Mouse (Mus musculus): ENCODE results near the gene Pqlc2.
A peak's percentile ranks its signal among the peaks of the same experiment; 100 is the strongest.

Pqlc2 gene

GRCm38 (mm10) chr4:139259302-139259871 lies 51.1 kb downstream of the Pqlc2 start:
- no peak for DNase-seq

- DNase-seq: no peak
Observed at GRCm38 (mm10) chr4:139258621-139259301, 51.7 kb downstream of the Pqlc2 start.

GRCm38 (mm10) chr4:139256708-139257107 lies 53.8 kb downstream of the Pqlc2 start:
- DNase-seq: no peak

GRCm38 (mm10) chr4:139256146-139256545 lies 54.4 kb downstream of the Pqlc2 start:
- DNase-seq: no peak

- DNase-seq: no peak
Observed at GRCm38 (mm10) chr4:139253206-139253605, 57.3 kb downstream of the Pqlc2 start.

- DNase-seq: peak; percentile 63
Observed at GRCm38 (mm10) chr4:139252051-139252760, 58.3 kb downstream of the Pqlc2 start.

GRCm38 (mm10) chr4:139250886-139251285 lies 59.6 kb downstream of the Pqlc2 start:
- no peak for DNase-seq

- no peak for DNase-seq
Observed at GRCm38 (mm10) chr4:139250043-139250442, 60.5 kb downstream of the Pqlc2 start.

GRCm38 (mm10) chr4:139248736-139249135 lies 61.8 kb downstream of the Pqlc2 start:
- DNase-seq: no peak

GRCm38 (mm10) chr4:139247966-139248365 lies 62.5 kb downstream of the Pqlc2 start:
- DNase-seq: no peak

- DNase-seq: no peak
Observed at GRCm38 (mm10) chr4:139246130-139246877, 64.2 kb downstream of the Pqlc2 start.

- no peak for DNase-seq
Observed at GRCm38 (mm10) chr4:139245534-139245933, 65.0 kb downstream of the Pqlc2 start.

GRCm38 (mm10) chr4:139244766-139245165 lies 65.7 kb downstream of the Pqlc2 start:
- no peak for DNase-seq

- DNase-seq: no peak
Observed at GRCm38 (mm10) chr4:139244176-139244575, 66.3 kb downstream of the Pqlc2 start.
